Mouse (Mus musculus) neural tube, embryonic 14.5 days (tissue): Measurements from ENCODE around the gene Cldn20. TPM values are rescaled to one million over a fixed set of nuclear protein-coding genes. Genes with fewer than 3 reads are reported as not detected.

Experiments used
- polyA plus RNA-seq: library from polyadenylated mRNA; unstranded; fragments of >200 nt; fragmentation: Nextera tagmentation; extraction: Ambion mirVana; gene quantifications from 2 replicates; pipeline ENCODE4 v1.2.1, GENCODE M21; 2014

Cldn20 gene
- polyA plus RNA-seq, 1 experiment from 2014 or later, result not detected

Other genes starting within 250 kb of the Cldn20 start
- 7.8 and 9.3 TPM in 2 replicates for gene Tiam2, start 206.0 kb upstream of the Cldn20 start, polyA plus RNA-seq
- 14.7 and 15.7 TPM in 2 replicates for gene Tfb1m, start 25.2 kb downstream of the Cldn20 start, polyA plus RNA-seq
- gene Nox3, start 163.7 kb downstream of the Cldn20 start, polyA plus RNA-seq, result not detected in 2 replicates